Mouse (Mus musculus) macrophage (primary cell): ENCODE results near the gene Med24. TPM values are rescaled to one million over a fixed set of nuclear protein-coding genes. Genes with fewer than 3 reads are reported as not detected.
"Not testable (repeated sequence)": the region's sequence is repeated elsewhere in the genome, so short reads cannot be mapped to it uniquely, and the experiment has no call there.

ENCODE experiments used
- H3K27ac ChIP-seq: fragments of 350-480 bp; formaldehyde crosslinking; 2 replicates; pipeline ENCODE4 v1.9.0; 2021
- H3K36me3 ChIP-seq: fragments of 350-480 bp; formaldehyde crosslinking; 2 replicates; pipeline ENCODE4 v1.9.0; 2021; ENCODE audit errors: inconsistent target
- H3K4me3 ChIP-seq: fragments of 350-480 bp; formaldehyde crosslinking; 2 replicates; pipeline ENCODE4 v1.9.0; 2021; ENCODE audit errors: inconsistent target
- H3K79me2 ChIP-seq: fragments of 350-480 bp; formaldehyde crosslinking; 2 replicates; pipeline ENCODE4 v1.9.0; 2021; ENCODE audit errors: inconsistent target
- WGBS: methylation state at CpG from one replicate; pipeline ENCODE4 v1.1.7; 2026; ENCODE audit warnings: inconsistent platforms; ENCODE audit not compliant: missing documents; 5-methylcytosine and 5-hydroxymethylcytosine counted together
- polyA plus RNA-seq: library from polyadenylated mRNA; stranded (reverse); fragments of 250-400 nt; gene quantifications from 3 replicates; pipeline ENCODE4 v1.2.4, GENCODE M21; 2018; ENCODE audit warnings: inconsistent platforms

Gene Med24
- polyA plus RNA-seq, 1 experiment from 2014 or later: 19.2 TPM

DNA sequence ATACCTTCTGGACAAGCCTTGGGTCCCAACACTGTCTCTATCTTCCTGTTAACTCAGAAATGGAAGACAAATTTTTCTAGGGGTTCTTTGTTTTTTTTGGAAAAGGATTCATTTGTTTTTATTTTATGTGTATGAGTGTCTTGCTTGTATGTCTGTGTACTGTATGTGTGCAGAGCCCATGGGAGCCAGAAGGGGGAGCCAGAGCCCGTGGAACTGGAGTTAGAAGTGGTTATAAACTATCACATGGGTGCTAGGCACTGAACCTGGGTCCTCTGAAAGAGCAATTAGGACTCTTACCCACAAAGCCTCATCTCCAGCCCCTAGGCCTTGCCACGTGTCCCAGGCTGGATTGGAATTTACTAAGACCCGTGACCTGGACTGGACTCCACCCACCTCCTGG lies 4.8 kb upstream of the Med24 start:
- H3K36me3 ChIP-seq: no peaks in the 10 kb centered on the region
- 81% methylated on average over 3 of the region's 3 CpGs for WGBS
- H3K27ac ChIP-seq: no peak overlapping the region
- H3K4me3 ChIP-seq: no peak overlapping the region
- no peaks in the 10 kb centered on the region for H3K79me2 ChIP-seq

GRCm38 (mm10) chr11:98731134-98731533 lies 1.9 kb upstream of the Med24 start:
- Histone ChIP-seq H3K4me3 (no peak overlapping the region), H3K79me2 (peaks cover 6% of the 10 kb centered on the region; the same call in 1 of the 2 replicates), H3K36me3 (no peaks in the 10 kb centered on the region), H3K27ac (no peak overlapping the region)
- WGBS: 96% methylated on average over 5 of the region's 5 CpGs

DNA sequence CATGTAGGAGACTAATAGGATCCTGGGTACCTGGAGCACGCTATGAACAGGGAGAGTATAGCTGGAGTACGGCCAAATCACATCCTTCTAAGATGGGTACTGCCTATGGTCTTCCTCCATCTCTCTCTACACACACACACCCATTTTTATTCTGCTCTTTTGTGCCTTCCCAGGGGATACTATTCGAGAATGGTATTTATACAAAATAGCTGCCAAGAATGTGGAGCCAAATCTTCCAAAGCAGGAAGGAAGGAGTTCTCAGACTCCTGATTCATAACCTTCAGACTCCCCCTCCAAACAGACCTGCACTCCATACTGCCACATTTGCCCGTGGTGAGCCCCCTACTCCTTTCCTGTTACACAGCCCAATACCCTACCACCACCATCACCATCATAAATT lies 1.5 kb upstream of the Med24 start:
- Histone ChIP-seq H3K27ac (no peak overlapping the region), H3K4me3 (no peak overlapping the region), H3K36me3 (no peaks in the 10 kb centered on the region), H3K79me2 (peaks cover 6% of the 10 kb centered on the region; the same call in 1 of the 2 replicates)
- WGBS: 86% methylated on average over 4 of the region's 4 CpGs

GRCm38 (mm10) chr11:98725926-98726506 lies 3.2 kb downstream of the Med24 start:
- peaks cover 6% of the 10 kb centered on the region; the same call in 1 of the 2 replicates for H3K79me2 ChIP-seq
- 96% methylated on average over 15 of the region's 15 CpGs for WGBS
- H3K36me3 ChIP-seq: no peaks in the 10 kb centered on the region
- H3K4me3 ChIP-seq: no peak overlapping the region
- no peak overlapping the region for H3K27ac ChIP-seq

GRCm38 (mm10) chr11:98723098-98723497 lies 6.1 kb downstream of the Med24 start:
- H3K4me3 ChIP-seq: no peak overlapping the region
- H3K79me2 ChIP-seq: no peaks in the 10 kb centered on the region
- WGBS: 80% methylated on average over 7 of the region's 7 CpGs
- H3K36me3 ChIP-seq: no peaks in the 10 kb centered on the region
- H3K27ac ChIP-seq: no peak overlapping the region

- WGBS: 91% methylated on average over 23 of the region's 24 CpGs
- Histone ChIP-seq H3K27ac (no peak overlapping the region), H3K36me3 (no peaks in the 10 kb centered on the region)
These were observed 7.6 kb downstream of the Med24 start for GRCm38 (mm10) chr11:98721458-98722226.

GRCm38 (mm10) chr11:98720756-98721155 lies 8.5 kb downstream of the Med24 start:
- Histone ChIP-seq H3K36me3 (no peaks in the 10 kb centered on the region; the same call in 1 of the 2 replicates), H3K27ac (no peak overlapping the region), H3K79me2 (no peaks in the 10 kb centered on the region), H3K4me3 (no peak overlapping the region)
- 100% methylated on average over 1 of the region's 2 CpGs for WGBS

More at GRCm38 (mm10) chr11:98721458-98722226, 7.6 kb downstream of the Med24 start:
- Histone ChIP-seq H3K4me3 (no peak overlapping the region), H3K79me2 (no peaks in the 10 kb centered on the region)

DNA sequence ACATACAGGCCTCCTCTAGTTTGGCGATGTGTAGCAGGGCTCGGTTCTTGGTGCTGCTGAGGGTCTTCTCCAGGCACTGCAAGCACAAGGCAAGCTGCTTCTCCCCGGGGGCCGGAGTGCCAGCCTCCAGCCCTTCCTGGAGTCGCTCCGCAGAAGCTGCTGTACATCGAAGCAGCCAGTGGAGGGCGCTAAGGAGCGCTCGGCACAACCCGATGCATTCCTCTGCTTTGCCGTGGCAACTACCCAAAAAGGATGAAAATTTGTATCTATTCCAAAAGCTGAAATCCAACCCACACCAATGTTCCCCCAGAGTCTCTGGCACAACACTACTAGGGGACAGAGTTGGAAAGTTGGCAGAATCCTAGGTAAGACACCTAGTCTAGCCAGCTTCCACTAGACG lies 11.3 kb downstream of the Med24 start:
- whole genome bisulfite sequencing: 34% methylated on average over 13 of the region's 13 CpGs
- Histone ChIP-seq H3K27ac (no peak overlapping the region), H3K79me2 (no peaks in the 10 kb centered on the region), H3K4me3 (no peak overlapping the region), H3K36me3 (no peaks in the 10 kb centered on the region; the same call in 1 of the 2 replicates)

GRCm38 (mm10) chr11:98715946-98716345 lies 13.3 kb downstream of the Med24 start:
- Histone ChIP-seq H3K79me2 (no peaks in the 10 kb centered on the region), H3K27ac (no peak overlapping the region), H3K4me3 (no peak overlapping the region), H3K36me3 (no peaks in the 10 kb centered on the region; the same call in 1 of the 2 replicates)
- WGBS: 95% methylated on average over 8 of the region's 9 CpGs

DNA sequence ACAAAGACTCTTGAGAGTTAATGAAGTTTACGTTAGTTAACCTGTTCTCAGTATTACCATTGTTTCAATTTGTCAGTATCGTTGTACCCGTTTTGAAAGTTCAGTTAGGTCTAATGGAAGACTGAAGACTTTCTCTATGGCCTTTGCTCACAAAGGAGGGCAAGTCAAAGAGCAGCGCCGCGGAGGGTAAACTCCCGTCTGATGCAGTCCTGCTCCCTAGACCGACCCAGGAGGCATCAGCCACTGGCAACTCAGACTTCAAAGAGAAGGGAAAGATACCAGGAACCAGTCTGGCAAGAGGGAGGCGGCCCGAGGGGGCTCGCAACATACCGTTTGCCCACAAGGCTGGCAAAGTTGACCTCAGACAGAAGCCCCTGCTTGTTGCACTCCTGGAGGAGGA lies 15.5 kb downstream of the Med24 start:
- 74% methylated on average over 12 of the region's 12 CpGs for WGBS

GRCm38 (mm10) chr11:98712009-98712408 lies 17.2 kb downstream of the Med24 start:
- H3K27ac ChIP-seq, H3K4me3 ChIP-seq, H3K36me3 ChIP-seq, H3K79me2 ChIP-seq: not testable (repeated sequence)
- WGBS: 100% methylated on average over 2 of the region's 6 CpGs

More for the DNA sequence above, 15.5 kb downstream of the Med24 start:
- H3K4me3 ChIP-seq: no peak overlapping the region
- H3K27ac ChIP-seq: no peak overlapping the region
- no peaks in the 10 kb centered on the region for H3K79me2 ChIP-seq
- no peaks in the 10 kb centered on the region; the same call in 1 of the 2 replicates for H3K36me3 ChIP-seq

- Histone ChIP-seq H3K27ac (peak overlapping the region; percentile 93), H3K36me3 (peaks cover 12% of the 10 kb centered on the region; the same call in 1 of the 2 replicates), H3K4me3 (no peak overlapping the region), H3K79me2 (no peaks in the 10 kb centered on the region)
- WGBS: 38% methylated on average over 4 of the region's 4 CpGs
These were observed 18.2 kb downstream of the Med24 start for GRCm38 (mm10) chr11:98711046-98711434.

- WGBS: 11% methylated on average over 12 of the region's 12 CpGs
- Histone ChIP-seq H3K36me3 (peaks cover 14% of the 10 kb centered on the region; the same call in 1 of the 2 replicates), H3K4me3 (no peak overlapping the region), H3K79me2 (no peaks in the 10 kb centered on the region), H3K27ac (peak overlapping the region; percentile 93)
These were observed 18.7 kb downstream of the Med24 start for GRCm38 (mm10) chr11:98710416-98711045.

DNA sequence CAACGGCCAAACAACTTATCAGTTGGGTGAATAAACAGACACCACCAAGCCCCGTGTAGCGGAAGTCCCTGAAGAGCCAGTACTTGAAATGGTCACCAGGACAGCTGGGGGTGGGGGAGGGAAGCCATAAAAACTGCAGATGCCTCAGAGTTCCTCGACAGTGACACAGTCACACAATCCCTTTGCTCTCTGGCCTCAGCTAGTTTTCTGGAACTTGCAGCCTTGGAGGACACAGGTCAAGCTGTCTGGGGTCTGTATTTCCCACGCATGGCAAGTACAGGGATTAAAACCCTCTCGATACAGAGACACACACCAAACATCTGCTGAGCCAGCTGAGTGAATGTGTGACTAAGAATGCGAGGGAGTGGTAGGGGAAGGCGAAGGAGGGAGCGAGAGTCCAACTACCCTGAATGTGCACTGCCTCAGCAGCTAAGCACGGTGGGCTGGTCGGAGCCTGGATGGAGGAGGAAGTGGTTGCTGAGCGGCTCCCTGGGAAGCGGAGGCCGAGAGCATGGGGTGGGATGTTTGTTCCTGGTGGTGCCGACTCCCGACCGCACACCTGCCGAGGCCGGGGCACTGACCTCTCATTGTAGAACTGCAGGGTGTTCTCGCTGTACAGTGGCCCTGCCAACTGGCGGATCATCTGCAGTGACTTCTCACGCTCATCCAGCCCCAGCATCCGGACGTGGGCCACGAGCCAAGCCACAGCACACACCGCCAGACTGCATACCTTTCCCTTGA lies 20.1 kb downstream of the Med24 start:
- Histone ChIP-seq H3K4me3 (peak overlapping the region; percentile 5; the same call in 1 of the 2 replicates), H3K79me2 (no peaks in the 10 kb centered on the region), H3K27ac (peak overlapping the region; percentile 93), H3K36me3 (peaks cover 25% of the 10 kb centered on the region; the same call in 1 of the 2 replicates)
- 7% methylated on average over 25 of the region's 26 CpGs for WGBS
